Mouse (Mus musculus) c-Kit-positive CD71-positive TER-119-negative erythroid progenitor cells, embryonic 14.5 days (primary cell): Measurements from ENCODE around the gene Chd4.

Experiments
- DNase-seq: peaks from one replicate; pipeline ENCODE4 v3.0.0-alpha.2; 2013; ENCODE audit warnings: low read depth

The Chd4 gene

GRCm38 (mm10) chr6:125143128-125143527, 47.3 kb downstream of the Chd4 start:
- DNase-seq = no peak

GRCm38 (mm10) chr6:125143904-125144303, 48.1 kb downstream of the Chd4 start:
- DNase-seq = no peak

- peak; percentile 88 for DNase-seq
Measured at GRCm38 (mm10) chr6:125145001-125145400, 49.2 kb downstream of the Chd4 start, which contains the start of gene Iffo1. Iffo1 (plus strand) TSS chr6:125145241.

GRCm38 (mm10) chr6:125145479-125145951, 49.7 kb downstream of the Chd4 start:
- no peak for DNase-seq

- no peak for DNase-seq
Measured at GRCm38 (mm10) chr6:125146148-125146547, 50.4 kb downstream of the Chd4 start.

GRCm38 (mm10) chr6:125146797-125147196, 51.0 kb downstream of the Chd4 start:
- no peak for DNase-seq

GRCm38 (mm10) chr6:125147329-125147728, 51.5 kb downstream of the Chd4 start:
- no peak for DNase-seq

- DNase-seq = no peak
Measured at GRCm38 (mm10) chr6:125148251-125148925, 52.6 kb downstream of the Chd4 start.

- DNase-seq = no peak
Measured at GRCm38 (mm10) chr6:125148926-125149568, 53.3 kb downstream of the Chd4 start.

GRCm38 (mm10) chr6:125149569-125149950, 53.8 kb downstream of the Chd4 start:
- no peak for DNase-seq

GRCm38 (mm10) chr6:125152212-125153017, 56.6 kb downstream of the Chd4 start:
- no peak for DNase-seq

GRCm38 (mm10) chr6:125153018-125153389, 57.2 kb downstream of the Chd4 start:
- DNase-seq = no peak

- no peak for DNase-seq
Measured at GRCm38 (mm10) chr6:125153682-125154081, 57.9 kb downstream of the Chd4 start.

- DNase-seq = no peak
Measured at GRCm38 (mm10) chr6:125154550-125154949, 58.8 kb downstream of the Chd4 start.

- DNase-seq = no peak
Measured at GRCm38 (mm10) chr6:125155262-125155661, 59.5 kb downstream of the Chd4 start.

- no peak for DNase-seq
Measured at GRCm38 (mm10) chr6:125156491-125156890, 60.7 kb downstream of the Chd4 start.

- DNase-seq = no peak
Measured at GRCm38 (mm10) chr6:125156903-125157614, 61.3 kb downstream of the Chd4 start.

GRCm38 (mm10) chr6:125158944-125159492, 63.2 kb downstream of the Chd4 start:
- DNase-seq = no peak

- no peak for DNase-seq
Measured at GRCm38 (mm10) chr6:125159773-125160557, 64.2 kb downstream of the Chd4 start.

- no peak for DNase-seq
Measured at GRCm38 (mm10) chr6:125160558-125160853, 64.7 kb downstream of the Chd4 start.
